Mouse (Mus musculus) neutrophil, adult 5-6 weeks (primary cell): Measurements from ENCODE around the gene 1700028J19Rik. TPM values are rescaled to one million over a fixed set of nuclear protein-coding genes. Genes with fewer than 3 reads are reported as not detected.
"Not testable (repeated sequence)": the region's sequence is repeated elsewhere in the genome, so short reads cannot be mapped to it uniquely, and the experiment has no call there.

Experiments
- ATAC-seq: fragments of 151-379, 151-347 bp; 2 replicates; pipeline ENCODE4 v1.8.0; 2017; ENCODE audit warnings: mild to moderate bottlenecking, moderate TSS enrichment; ENCODE audit not compliant: insufficient number of reproducible peaks, poor library complexity, low FRiP score, severe bottlenecking; ENCODE audit errors: extremely low read depth
- total RNA-seq: library from RNA; stranded (forward); fragments of 200-1000 nt; gene quantifications from 2 replicates; pipeline ENCODE4 v1.2.3, GENCODE M21; 2017

The 1700028J19Rik gene
- total RNA-seq, 1 experiment from 2014 or later: 1.4 TPM

- no peak for ATAC-seq
Observed at GRCm38 (mm10) chr7:44254930-44255329, 8.4 kb upstream of the 1700028J19Rik start.

- no peak for ATAC-seq
Observed at GRCm38 (mm10) chr7:44253023-44253616, 6.6 kb upstream of the 1700028J19Rik start.

- ATAC-seq: not testable (repeated sequence)
Observed at GRCm38 (mm10) chr7:44250732-44251275, 4.3 kb upstream of the 1700028J19Rik start.

- no peak for ATAC-seq
Observed at GRCm38 (mm10) chr7:44249248-44249647, 2.8 kb upstream of the 1700028J19Rik start.

GRCm38 (mm10) chr7:44247971-44248370 is 1.5 kb upstream of the 1700028J19Rik start:
- no peak for ATAC-seq

- no peak for ATAC-seq
Observed at GRCm38 (mm10) chr7:44246984-44247470, 532 bp upstream of the 1700028J19Rik start.

- no peak for ATAC-seq
Observed at GRCm38 (mm10) chr7:44244080-44244479, 2.4 kb downstream of the 1700028J19Rik start.

GRCm38 (mm10) chr7:44241163-44241562 is 5.3 kb downstream of the 1700028J19Rik start:
- ATAC-seq: no peak

- no peak for ATAC-seq
Observed at GRCm38 (mm10) chr7:44240712-44241111, 5.8 kb downstream of the 1700028J19Rik start.

- no peak for ATAC-seq
Observed at GRCm38 (mm10) chr7:44239913-44240312, 6.6 kb downstream of the 1700028J19Rik start.

- no peak for ATAC-seq
Observed at GRCm38 (mm10) chr7:44235909-44236308, 10.6 kb downstream of the 1700028J19Rik start, which contains the start of gene Gm36864. Gm36864 (plus strand) TSS chr7:44236177.

- no peak for ATAC-seq
Observed at GRCm38 (mm10) chr7:44225076-44225475, 21.4 kb downstream of the 1700028J19Rik start, which contains the start of gene Klk1. Klk1 (plus strand) TSS chr7:44225360.

- ATAC-seq: not testable (repeated sequence)
Observed at GRCm38 (mm10) chr7:44222335-44222734, 24.2 kb downstream of the 1700028J19Rik start.

GRCm38 (mm10) chr7:44221601-44222000 is 24.9 kb downstream of the 1700028J19Rik start:
- not testable (repeated sequence) for ATAC-seq

- no peak for ATAC-seq
Observed at GRCm38 (mm10) chr7:44215645-44216044, 30.9 kb downstream of the 1700028J19Rik start, which contains the start of gene Klk1b5. Klk1b5 (plus strand) TSS chr7:44215945.

- ATAC-seq: no peak
Observed at GRCm38 (mm10) chr7:44208307-44208706, 38.2 kb downstream of the 1700028J19Rik start.

GRCm38 (mm10) chr7:44207135-44207534 is 39.4 kb downstream of the 1700028J19Rik start, which contains the start of gene Klk1b4:
Klk1b4 (plus strand) TSS chr7:44207435.
- ATAC-seq: not testable (repeated sequence)

GRCm38 (mm10) chr7:44197891-44198290 is 48.6 kb downstream of the 1700028J19Rik start, which contains the start of gene Klk1b3:
Klk1b3 (plus strand) TSS chr7:44198191.
- ATAC-seq: no peak

- ATAC-seq: not testable (repeated sequence)
Observed at GRCm38 (mm10) chr7:44193466-44193865, 53.0 kb downstream of the 1700028J19Rik start.

- ATAC-seq: not testable (repeated sequence)
Observed at GRCm38 (mm10) chr7:44187936-44188335, 58.6 kb downstream of the 1700028J19Rik start, which contains the start of gene Klk1b24. Klk1b24 (plus strand) TSS chr7:44188236.
